Mouse (Mus musculus) lung, adult 2 months (tissue): ENCODE data around the gene Pigu.

ENCODE experiments used
- CTCF ChIP-seq: fragments of 200-500 bp; IDR thresholded peaks from 2 replicates; pipeline ENCODE4 v1.5.1; 2011; ENCODE audit warnings: mild to moderate bottlenecking, low read length, control low read depth; ENCODE audit not compliant: insufficient read depth
- POLR2A ChIP-seq: fragments of 200-500 bp; IDR thresholded peaks from 2 replicates; pipeline ENCODE4 v1.6.1; 2011; ENCODE audit warnings: low read depth, mild to moderate bottlenecking, control low read depth, low read length, borderline replicate concordance; ENCODE audit errors: extremely low read depth

DNA sequence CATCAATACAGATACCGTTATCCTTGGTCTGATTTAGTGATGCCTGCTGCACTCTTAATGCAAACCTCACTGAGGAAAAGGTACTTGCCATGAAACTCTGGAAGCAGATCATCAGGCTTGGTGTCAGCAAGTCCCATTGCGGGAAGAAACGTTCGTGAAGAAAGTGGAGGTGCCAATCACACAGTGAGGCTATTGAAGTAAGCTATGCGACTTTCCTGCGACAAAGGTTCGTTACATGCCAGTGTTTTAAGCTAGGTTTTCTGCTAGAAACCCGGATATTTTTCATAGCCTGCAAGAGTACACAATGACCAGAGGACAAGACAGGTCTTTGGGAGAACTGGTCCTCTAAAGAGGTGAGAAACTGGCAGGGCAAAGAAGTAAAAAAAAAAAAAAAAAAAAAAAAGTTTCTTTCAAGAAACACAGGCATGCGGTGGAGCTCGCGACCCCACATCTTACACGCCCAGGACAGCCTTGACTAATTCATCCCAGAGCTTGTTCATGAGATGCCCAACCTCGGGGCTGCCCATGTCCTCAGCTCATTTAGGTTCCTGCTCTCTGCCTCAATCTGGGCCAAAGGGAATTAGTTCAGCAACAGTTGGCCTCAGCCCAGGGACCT, 121.4 kb downstream of the Pigu start:
- TF ChIP-seq POLR2A: no peak
- TF ChIP-seq CTCF: no peak
